Mouse (Mus musculus): ENCODE data around the gene Cacna1b.

DNA sequence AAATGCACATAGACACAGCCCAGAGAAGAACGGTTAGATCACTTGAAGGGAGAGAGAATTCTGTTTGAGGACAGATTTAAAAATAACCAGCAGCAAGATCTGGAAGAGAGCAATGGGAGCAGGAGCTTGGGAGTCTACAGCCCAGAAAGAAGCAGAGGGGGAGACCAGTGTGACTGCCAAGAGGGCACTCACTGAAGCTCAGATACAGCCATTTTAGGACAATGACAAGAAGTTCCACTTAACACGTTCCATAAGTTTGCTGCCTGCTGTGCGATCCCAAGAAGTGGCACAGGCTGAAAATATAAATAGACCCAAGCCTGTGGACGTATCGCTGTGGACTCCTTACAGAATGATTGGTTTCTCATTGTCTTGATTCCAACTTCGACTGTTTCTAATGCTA, 206.6 kb downstream of the Cacna1b start:
- TF ChIP-seq CTCF (IDR thresholded peaks at IDR 0.05; ENCODE audit: low read depth, low read length): no peak
- no peak for TF ChIP-seq POLR2A (IDR thresholded peaks at IDR 0.05; ENCODE audit: extremely low read depth, insufficient read depth, low read length)

Measured in liver, adult 2 months (tissue).